Comparison of ENCODE assay signal across 29 mouse cellular contexts in genomic region chr14:7921459-7921858, GRCm38 (mm10). TPM values are rescaled to one million over a fixed set of nuclear protein-coding genes. Genes with fewer than 3 reads are reported as not detected.
DNase-seq lines count a peak whose midpoint lies in the region; ATAC-seq and TF ChIP-seq lines count a peak whose summit lies in the region.
"Had no signal": no experiment of that assay in that cellular context is flagged by ENCODE, and none has a peak within 500 bp of the region (broad histone marks: within the 10 kb centered on the region; RNA-seq: fewer than 3 reads in every experiment).

No protein-coding gene starts in this region.

- H3K27me3 ChIP-seq in kidney, adult 2 months (replicated peaks; ENCODE audit: control insufficient read depth, insufficient read depth, low read length) = no peaks in the 10 kb centered on the region
- H3K27me3 ChIP-seq: CH12.LX; embryonic facial prominence, embryonic 12.5 days; forebrain, embryonic 13.5 days; forebrain, embryonic 15.5 days had no signal

- no peaks in the 10 kb centered on the region for H3K36me3 ChIP-seq in kidney, adult 2 months (ENCODE audit: control insufficient read depth, insufficient read depth, low read length)

- no peak overlapping the region for H3K27ac ChIP-seq in kidney, adult 2 months (ENCODE audit: insufficient read depth, low read depth, low read length)
- H3K27ac ChIP-seq: embryonic facial prominence, embryonic 10.5 days; embryonic facial prominence, embryonic 12.5 days; forebrain, embryonic 13.5 days; forebrain, embryonic 15.5 days had no signal

- peak; percentile 54 for DNase-seq in 416B (ENCODE audit: low read depth)
- DNase-seq in heart, postnatal 10 days = no peak
- no peak for DNase-seq in kidney, adult 2 months
- no peak for DNase-seq in Muller cell, postnatal 12 days (ENCODE audit: inconsistent ontology term)
- DNase-seq: adrenal gland, adult 2 months; adrenal gland, postnatal 10 days; adrenal gland, postnatal 25 days; B cell, adult 2 months; cerebellum, adult 11 months; cerebellum, adult 18-20 months; cerebellum, adult 8-10 months; cerebellum, adult 9-11 months; cerebellum, postnatal 14 days; cerebellum, postnatal 36 days; forebrain, postnatal 0 days had no signal

- TF ChIP-seq POLR2A in kidney, adult 2 months (IDR thresholded peaks at IDR 0.05; ENCODE audit: low read depth, low read length) = no peak

- no peaks in the 10 kb centered on the region for H3K4me1 ChIP-seq in kidney, adult 2 months (ENCODE audit: control insufficient read depth, insufficient read depth, low read length)
- H3K4me1 ChIP-seq: embryonic facial prominence, embryonic 10.5 days; embryonic facial prominence, embryonic 12.5 days; forebrain, embryonic 13.5 days; forebrain, embryonic 15.5 days had no signal

- H3K4me3 ChIP-seq in kidney, adult 2 months (ENCODE audit: insufficient read depth, low read depth, low read length) = no peak overlapping the region
- H3K4me3 ChIP-seq: embryonic facial prominence, embryonic 10.5 days; embryonic facial prominence, embryonic 12.5 days; forebrain, embryonic 13.5 days; forebrain, embryonic 15.5 days had no signal

- 84% methylated on average over 5 of the region's 5 CpGs for WGBS in kidney, adult 2 months

- TF ChIP-seq CTCF in kidney, adult 2 months (conservative IDR thresholded peaks at IDR 0.05; ENCODE audit: insufficient read depth, insufficient read length, low read depth, low read length) = no peak

- intact Hi-C loops in heart, postnatal 10 days (cut with DNase I) = no loop called here

- ATAC-seq in common myeloid progenitor, adult 5-6 weeks (replicated peaks; ENCODE audit: low read depth, poor library complexity, severe bottlenecking) = peak; percentile 41
- peak; percentile 44 to 62; a peak in 3 of 4 replicates for ATAC-seq in hematopoietic stem cell, adult 5-6 weeks (replicated peaks in 1 of 2; ENCODE audit: insufficient read depth in 1 of 2, low FRiP score in 2 of 2, low TSS enrichment in 1 of 2, low read depth in 1 of 2, poor library complexity in 2 of 2, severe bottlenecking in 2 of 2)
- ATAC-seq in megakaryocyte progenitor cell, adult 5-6 weeks (replicated peaks; ENCODE audit: poor library complexity) = peak; percentile 42
- ATAC-seq: CD4-positive, CD25-positive, alpha-beta regulatory T cell, adult 4 months; forebrain, embryonic 13.5 days; forebrain, embryonic 15.5 days; forebrain, postnatal 0 days had no signal

RNA-seq across cellular contexts. Expression of gene Gm45521, which starts 35.6 kb away (rescaled TPM):
- total RNA-seq in common myeloid progenitor, adult 5-6 weeks (2017) = not detected in 2 replicates
- total RNA-seq in hematopoietic stem cell, adult 5-6 weeks (2017) = not detected in 2 replicates
- not detected in 2 replicates for total RNA-seq in megakaryocyte progenitor cell, adult 5-6 weeks (2015)
- not detected in 2 replicates for total RNA-seq in megakaryocyte progenitor cell, adult 5-6 weeks (2017)
- not detected for total RNA-seq in heart, postnatal 10 days (2021)
- not detected in 2 replicates for polyA plus RNA-seq in kidney, adult 2 months (2012; rRNA removed)
- total RNA-seq: adrenal gland, adult 2 months; adrenal gland, postnatal 10 days; adrenal gland, postnatal 25 days; adrenal gland, postnatal 4 days; CH12.LX; forebrain, postnatal 0 days; G1E had no signal
- polyA plus RNA-seq: adrenal gland, adult 2 months; CD4-positive, CD25-positive, alpha-beta regulatory T cell, adult 4 months; cortical plate, adult 2 months; embryonic facial prominence, embryonic 10.5 days; embryonic facial prominence, embryonic 12.5 days; embryonic facial prominence, embryonic 14.5 days; forebrain, embryonic 11.5 days; forebrain, embryonic 13.5 days; forebrain, embryonic 15.5 days; forebrain, postnatal 0 days; G1E had no signal
